Mouse (Mus musculus): ENCODE results near the gene Rbpjl. TPM values are rescaled to one million over a fixed set of nuclear protein-coding genes. Genes with fewer than 3 reads are reported as not detected.

Rbpjl gene
- total RNA-seq, 2 experiments from 2014 or later, result 0.38 to 0.42 TPM

- no peak for DNase-seq (ENCODE audit: low spot score in 2 of 2)
These were observed 24.0 kb downstream of the Rbpjl start for GRCm38 (mm10) chr2:164426952-164427351.

- no peak for DNase-seq (ENCODE audit: low spot score in 2 of 2)
These were observed 25.5 kb downstream of the Rbpjl start for GRCm38 (mm10) chr2:164428451-164428850.

- no peak for DNase-seq (ENCODE audit: low spot score in 2 of 2)
These were observed 27.1 kb downstream of the Rbpjl start for GRCm38 (mm10) chr2:164429881-164430615.

- DNase-seq (ENCODE audit: low spot score in 2 of 2), result no peak
These were observed 27.8 kb downstream of the Rbpjl start for GRCm38 (mm10) chr2:164430697-164431096.

GRCm38 (mm10) chr2:164431676-164432465 lies 28.9 kb downstream of the Rbpjl start:
- DNase-seq (ENCODE audit: low spot score in 2 of 2), result no peak

- DNase-seq (ENCODE audit: low spot score in 2 of 2), result no peak
These were observed 29.7 kb downstream of the Rbpjl start for GRCm38 (mm10) chr2:164432541-164433191.

GRCm38 (mm10) chr2:164433278-164433895 lies 30.4 kb downstream of the Rbpjl start:
- DNase-seq (ENCODE audit: low spot score in 2 of 2), result no peak

GRCm38 (mm10) chr2:164434681-164435080 lies 31.7 kb downstream of the Rbpjl start:
- DNase-seq (ENCODE audit: low spot score in 2 of 2), result no peak

GRCm38 (mm10) chr2:164435216-164436090 lies 32.5 kb downstream of the Rbpjl start:
- no peak for DNase-seq (ENCODE audit: low spot score in 2 of 2)

GRCm38 (mm10) chr2:164436215-164436913 lies 33.4 kb downstream of the Rbpjl start:
- peak in 1 of 2 experiments; percentile 50 for DNase-seq (ENCODE audit: low spot score in 2 of 2)

- no peak for DNase-seq (ENCODE audit: low spot score in 2 of 2)
These were observed 34.0 kb downstream of the Rbpjl start for GRCm38 (mm10) chr2:164436961-164437360.

GRCm38 (mm10) chr2:164437710-164438109 lies 34.8 kb downstream of the Rbpjl start:
- no peak for DNase-seq (ENCODE audit: low spot score in 2 of 2)

GRCm38 (mm10) chr2:164438257-164438656 lies 35.3 kb downstream of the Rbpjl start:
- no peak for DNase-seq (ENCODE audit: low spot score in 2 of 2)

- DNase-seq (ENCODE audit: low spot score in 2 of 2), result peak in 1 of 2 experiments; percentile 64
These were observed 36.1 kb downstream of the Rbpjl start for GRCm38 (mm10) chr2:164439001-164439421.

GRCm38 (mm10) chr2:164440314-164440713 lies 37.4 kb downstream of the Rbpjl start:
- no peak for DNase-seq (ENCODE audit: low spot score in 2 of 2)

- DNase-seq (ENCODE audit: low spot score in 2 of 2), result no peak
These were observed 38.2 kb downstream of the Rbpjl start for GRCm38 (mm10) chr2:164441155-164441554.

- no peak for DNase-seq (ENCODE audit: low spot score in 2 of 2)
These were observed 38.8 kb downstream of the Rbpjl start for GRCm38 (mm10) chr2:164441731-164442130.

- DNase-seq (ENCODE audit: low spot score in 2 of 2), result no peak
These were observed 39.5 kb downstream of the Rbpjl start for GRCm38 (mm10) chr2:164442315-164443050.

- peak; percentile 47 to 73 for DNase-seq (ENCODE audit: low spot score in 2 of 2)
These were observed 40.1 kb downstream of the Rbpjl start for GRCm38 (mm10) chr2:164443051-164443437.
